Mouse (Mus musculus): Measurements from ENCODE around the gene Tjp2.

The Tjp2 gene

DNA sequence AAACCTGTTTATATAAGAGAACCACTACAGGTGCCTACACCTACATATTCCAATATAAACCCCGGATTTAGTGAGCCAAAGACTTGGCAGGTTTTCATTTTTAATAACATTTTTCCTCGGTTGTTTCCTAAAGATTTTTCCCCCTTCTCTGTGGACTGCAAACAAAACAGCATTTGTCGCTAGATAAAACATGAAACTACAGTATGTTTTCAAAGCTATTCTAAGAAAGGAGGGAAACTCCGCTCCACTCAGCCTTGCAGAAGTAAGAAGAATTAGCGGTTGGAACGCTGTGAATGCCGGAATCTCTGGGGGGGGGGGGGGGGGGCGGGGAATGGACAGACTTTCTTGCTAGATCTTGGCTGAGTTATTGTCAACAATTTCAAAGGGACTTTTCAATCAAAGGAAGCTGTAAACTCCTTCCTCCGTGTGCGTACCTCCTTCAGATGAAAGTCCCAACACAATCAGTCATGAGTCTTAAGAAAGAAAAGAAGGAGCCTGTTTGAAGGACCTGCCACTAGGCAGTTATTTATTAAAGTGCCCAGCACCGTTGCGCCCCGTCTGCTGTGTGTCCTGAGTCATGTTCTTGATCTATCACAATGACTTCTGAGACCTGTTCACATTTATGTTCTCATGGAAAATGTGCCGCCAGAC, 3.9 kb downstream of the Tjp2 start:
- no peak for DNase-seq

GRCm38 (mm10) chr19:24219011-24219410, 5.8 kb downstream of the Tjp2 start:
- no peak for DNase-seq

DNA sequence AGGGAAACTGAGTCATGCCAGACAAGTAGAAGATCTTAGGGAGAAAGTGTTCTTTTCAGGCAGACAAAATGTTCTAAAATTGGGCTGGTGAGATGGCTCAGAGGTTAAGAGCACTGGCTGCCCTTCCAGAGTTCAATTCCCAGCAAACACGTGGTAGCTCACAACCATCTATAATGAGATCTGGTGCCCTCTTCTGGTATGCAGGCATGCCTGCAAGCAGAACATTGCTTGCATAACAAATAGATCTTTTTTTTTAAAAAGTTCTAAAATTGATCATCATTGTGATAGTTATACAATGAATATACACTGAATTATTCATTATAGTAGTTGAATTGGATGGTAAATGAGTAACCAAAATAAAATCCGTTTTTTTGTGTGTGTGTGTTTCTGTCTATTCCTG, 6.5 kb downstream of the Tjp2 start:
- no peak for DNase-seq

GRCm38 (mm10) chr19:24217851-24218250, 7.0 kb downstream of the Tjp2 start:
- DNase-seq: no peak

DNA sequence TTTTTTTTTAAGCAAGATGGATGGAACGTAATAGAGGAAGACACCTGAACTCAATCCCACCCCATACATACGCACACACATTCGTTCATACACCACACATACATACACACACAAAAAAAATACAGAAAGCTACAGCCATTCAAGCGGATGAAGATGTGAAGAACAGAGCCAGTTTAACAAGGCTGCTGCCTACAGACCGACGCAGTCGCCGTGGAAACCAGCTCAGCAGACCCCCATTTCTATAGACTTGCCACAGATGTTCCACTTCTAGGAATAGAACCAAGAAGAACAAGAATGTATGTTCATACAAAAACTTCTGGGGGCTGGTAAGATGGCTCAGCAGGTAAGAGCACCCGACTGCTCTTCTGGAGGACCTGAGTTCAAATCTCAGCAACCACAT, 8.1 kb downstream of the Tjp2 start:
- no peak for DNase-seq

GRCm38 (mm10) chr19:24214939-24215338, 9.9 kb downstream of the Tjp2 start:
- DNase-seq: no peak

GRCm38 (mm10) chr19:24213299-24213698, 11.5 kb downstream of the Tjp2 start:
- peak in 1 of 2 experiments; percentile 5 for DNase-seq

- no peak for DNase-seq
These were observed 12.1 kb downstream of the Tjp2 start for GRCm38 (mm10) chr19:24212552-24213249.

GRCm38 (mm10) chr19:24211168-24211567, 13.7 kb downstream of the Tjp2 start:
- no peak for DNase-seq

GRCm38 (mm10) chr19:24209516-24209915, 15.3 kb downstream of the Tjp2 start:
- no peak for DNase-seq

DNA sequence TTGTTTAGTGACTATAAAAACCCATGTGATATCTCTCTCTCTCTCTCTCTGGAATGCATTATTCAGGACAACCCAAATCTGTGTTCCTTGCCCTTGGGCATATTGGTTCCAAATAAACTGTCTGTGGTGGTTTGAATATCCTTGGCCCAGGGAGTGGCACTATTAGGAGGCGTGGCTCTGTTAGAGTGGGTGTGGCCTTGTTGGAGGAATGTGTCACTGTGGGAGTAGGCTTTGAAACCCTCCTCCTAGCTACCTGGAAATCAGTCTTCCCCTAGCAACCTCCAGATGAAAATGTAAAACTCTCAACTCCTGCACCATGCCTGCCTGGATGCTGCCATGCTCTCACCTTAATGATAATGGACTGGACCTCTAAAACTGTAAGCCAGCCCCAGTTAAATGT, 16.9 kb downstream of the Tjp2 start:
- DNase-seq: no peak

DNA sequence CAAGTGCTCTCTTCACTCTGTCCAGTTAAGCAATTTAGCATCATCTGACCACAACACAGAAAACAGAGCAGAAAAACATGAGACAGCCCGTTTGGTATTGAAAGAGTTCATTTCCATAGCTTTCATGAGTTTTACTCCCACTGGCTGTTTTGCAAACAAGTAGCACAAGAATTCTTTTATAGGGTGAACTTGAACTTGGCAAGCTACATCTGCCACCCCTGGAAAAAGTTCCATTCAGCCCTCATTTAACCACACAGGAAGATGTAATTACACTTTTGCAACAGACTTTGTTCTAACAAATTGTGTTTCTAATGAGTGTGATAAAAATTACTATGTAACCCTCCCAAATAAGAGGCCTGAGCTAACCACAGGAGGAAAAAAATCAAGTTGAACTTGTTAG, 19.8 kb downstream of the Tjp2 start:
- DNase-seq: no peak

- DNase-seq: peak in 1 of 2 experiments; percentile 13
These were observed 23.0 kb downstream of the Tjp2 start for GRCm38 (mm10) chr19:24201848-24202247.

DNA sequence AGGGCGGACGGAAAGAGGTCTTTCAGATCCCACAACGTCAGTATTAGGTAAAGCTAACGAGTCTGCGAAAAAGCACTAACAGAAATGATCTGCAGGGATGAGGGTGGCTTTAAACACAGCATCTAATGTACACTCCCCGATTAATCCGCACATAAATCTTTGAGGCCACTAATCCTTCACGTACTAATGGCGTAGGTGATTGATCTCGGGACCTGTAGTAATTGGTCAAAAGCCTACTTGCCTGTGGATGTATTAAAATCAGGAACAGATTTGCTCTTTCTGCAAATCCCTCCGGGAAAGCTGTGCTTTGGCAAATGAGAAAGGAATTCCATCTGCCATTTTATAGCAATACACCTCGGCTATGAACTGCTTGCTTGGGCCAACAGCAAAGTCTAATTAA, 24.3 kb downstream of the Tjp2 start:
- DNase-seq: peak in 1 of 2 experiments; percentile 21

DNA sequence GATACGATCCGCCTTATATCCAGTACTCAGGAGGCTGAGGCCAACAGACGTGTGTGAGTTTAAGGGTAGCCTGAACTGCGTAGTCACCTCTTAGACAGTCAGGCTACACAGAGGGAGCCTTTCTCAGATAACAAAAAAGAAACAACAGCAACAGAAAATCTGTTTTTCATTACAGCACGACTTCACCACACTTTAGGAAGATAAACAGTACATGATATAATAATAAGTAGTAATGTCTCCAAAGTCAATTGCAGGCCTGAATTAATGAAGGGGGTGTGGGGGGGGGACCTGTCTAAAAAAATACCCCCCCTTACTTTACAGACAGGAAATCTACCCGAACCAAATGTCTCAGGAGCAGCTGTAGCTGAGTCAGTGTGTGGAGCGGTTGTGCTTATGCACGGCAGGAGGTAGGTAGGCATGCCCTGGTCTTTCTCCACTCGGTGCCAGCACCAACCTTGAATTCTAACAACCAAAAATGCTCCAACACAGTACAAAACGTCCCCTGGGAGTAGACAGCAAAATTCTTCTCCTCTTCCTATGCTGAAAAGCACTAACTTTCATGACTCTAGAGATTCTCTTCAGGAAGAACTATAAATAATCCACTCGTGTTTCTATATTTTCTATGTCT, 26.0 kb downstream of the Tjp2 start:
- DNase-seq: no peak

DNA sequence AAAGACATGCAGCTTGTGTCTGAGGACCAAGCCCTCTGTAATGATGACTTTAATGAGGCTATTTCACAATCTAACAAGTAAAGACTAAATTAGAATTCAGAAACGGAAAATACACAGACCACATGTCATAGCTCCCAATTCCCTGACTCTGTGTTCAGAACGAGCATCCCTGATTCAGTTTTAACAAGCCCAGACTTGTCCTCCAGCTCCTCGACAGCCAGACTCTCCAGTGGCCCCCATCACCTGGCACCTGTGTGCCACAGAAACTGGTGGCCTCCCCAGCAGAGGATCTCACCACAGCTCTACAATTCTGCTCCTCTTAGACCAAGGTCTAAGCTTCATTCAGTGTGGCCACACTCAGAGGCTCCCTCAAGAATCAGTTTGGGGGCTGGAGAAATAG, 27.5 kb downstream of the Tjp2 start:
- no peak for DNase-seq

DNA sequence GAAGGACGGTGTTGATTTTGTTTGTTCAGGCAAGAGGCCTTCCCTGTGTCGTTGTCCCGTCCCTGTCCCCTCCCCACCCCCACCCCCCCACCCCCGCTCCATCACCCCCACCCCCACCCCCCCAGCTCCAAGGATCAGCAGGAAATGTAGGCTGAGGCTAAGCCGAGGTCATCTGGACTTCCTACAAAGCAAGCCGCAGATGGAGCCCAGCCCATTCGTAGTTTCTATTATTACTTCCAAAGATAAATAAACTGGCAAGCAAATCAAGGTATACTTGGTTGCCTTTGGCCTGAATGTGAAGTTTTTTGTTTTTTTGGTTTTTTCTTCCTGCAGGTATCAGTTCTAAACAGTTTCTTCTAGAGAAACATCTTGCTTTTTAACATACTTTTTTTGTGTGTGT, 29.6 kb downstream of the Tjp2 start:
- no peak for DNase-seq

DNA sequence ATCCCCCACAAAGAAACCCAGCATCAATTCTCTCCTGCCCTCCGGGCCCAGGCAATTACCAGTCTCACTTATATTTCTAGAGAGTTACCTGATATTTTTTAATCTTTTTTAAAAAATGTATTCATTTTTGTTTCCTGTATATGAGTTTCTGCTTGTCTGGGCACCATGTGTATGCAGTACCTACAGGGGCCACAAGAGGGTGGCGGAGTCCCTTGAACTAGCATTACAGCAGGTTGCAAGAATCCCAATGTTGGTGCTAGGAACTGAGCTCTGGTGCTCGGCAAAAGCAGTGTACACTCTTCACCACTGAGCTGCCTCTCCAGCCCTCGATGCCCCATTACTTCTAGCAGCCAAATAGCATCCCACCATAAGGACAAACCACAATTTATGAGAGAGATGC, 30.6 kb downstream of the Tjp2 start:
- peak in 1 of 2 experiments; percentile 43 for DNase-seq

GRCm38 (mm10) chr19:24192946-24193345, 31.9 kb downstream of the Tjp2 start:
- no peak for DNase-seq

GRCm38 (mm10) chr19:24187791-24188190, 37.0 kb downstream of the Tjp2 start:
- DNase-seq: no peak

DNA sequence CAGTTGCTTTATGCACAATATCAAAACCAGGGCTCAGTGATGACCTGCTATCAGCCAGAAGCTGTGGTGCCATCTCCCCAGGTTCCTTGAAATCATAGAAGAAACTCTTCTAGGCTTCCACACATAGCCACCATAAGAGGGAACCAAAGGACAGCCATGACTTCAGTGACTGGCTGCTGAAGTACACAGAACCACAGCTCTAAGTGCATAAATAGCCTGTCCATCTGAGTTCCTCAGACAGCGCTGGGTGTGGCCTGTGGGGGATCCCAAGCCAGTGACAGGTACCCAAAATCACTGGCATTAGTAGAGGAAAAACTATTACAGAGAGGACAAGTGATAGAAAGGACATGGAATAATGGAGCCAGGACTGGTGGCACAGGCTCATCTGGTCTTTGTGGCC, 37.5 kb downstream of the Tjp2 start:
- peak in 1 of 2 experiments; percentile 31 for DNase-seq

- no peak for DNase-seq
These were observed 41.1 kb downstream of the Tjp2 start for GRCm38 (mm10) chr19:24183680-24184235.

DNA sequence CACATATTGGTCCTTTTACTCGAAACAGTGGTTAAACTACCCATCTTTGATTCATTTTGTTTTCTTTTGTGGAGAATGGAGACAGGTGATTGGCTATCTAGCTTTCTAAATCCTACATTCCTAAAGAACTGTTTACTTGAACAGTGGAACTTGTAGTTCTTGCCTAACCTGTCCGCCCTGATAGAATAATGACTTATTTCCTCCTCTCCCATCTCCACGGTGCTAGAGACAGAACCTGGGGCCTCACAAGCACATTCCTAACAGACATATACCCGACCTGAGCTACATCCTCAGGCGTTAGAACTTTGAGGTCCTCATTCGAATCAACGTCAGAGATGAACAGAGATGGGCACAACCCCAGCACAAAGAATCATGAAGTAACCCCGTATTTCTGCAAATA, 44.4 kb downstream of the Tjp2 start:
- DNase-seq: no peak

DNA sequence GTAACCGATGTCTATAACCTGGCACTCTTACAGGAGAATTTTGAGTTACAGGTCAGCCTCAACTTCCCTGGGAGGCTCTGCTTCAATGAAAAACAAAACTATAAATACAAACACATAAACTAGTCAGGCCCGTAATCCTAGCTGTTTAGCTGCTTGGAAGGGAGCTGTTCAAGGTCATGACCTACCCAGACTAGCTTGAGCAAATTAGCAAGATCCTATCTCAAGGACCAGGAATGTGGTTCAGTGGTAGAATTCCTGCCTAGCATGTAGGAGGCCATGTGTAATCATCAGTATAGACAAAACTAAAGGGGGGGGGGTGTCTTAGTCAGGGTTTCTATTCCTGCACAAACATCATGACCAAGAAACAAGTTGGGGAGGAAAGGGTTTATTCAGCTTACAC, 46.7 kb downstream of the Tjp2 start:
- no peak for DNase-seq

Data from cerebellum, postnatal 14 days (tissue).